Mouse (Mus musculus): ENCODE data around the gene Il16. TPM values are rescaled to one million over a fixed set of nuclear protein-coding genes. Genes with fewer than 3 reads are reported as not detected.

The Il16 gene
- polyA plus RNA-seq, 1 experiment from 2014 or later = 0.70 TPM

GRCm38 (mm10) chr7:83645476-83645875 is 100.0 kb downstream of the Il16 start:
- Histone ChIP-seq H3K36me3 (ENCODE audit: control insufficient read depth, insufficient read depth, low read length) (no peaks in the 10 kb centered on the region), H3K4me2 (ENCODE audit: low read length) (no peak overlapping the region), H3K27me3 (ENCODE audit: control insufficient read depth, insufficient read depth, low read length) (no peaks in the 10 kb centered on the region), H3K9ac (replicated peaks; ENCODE audit: low read length) (no peak overlapping the region), H3K27ac (replicated peaks; ENCODE audit: low read depth, low read length) (no peak overlapping the region), H3K4me3 (replicated peaks; ENCODE audit: low read depth, low read length) (no peak overlapping the region), H3K9me3 (ENCODE audit: control insufficient read depth, low read length) (no peaks in the 10 kb centered on the region), H3K4me1 (ENCODE audit: control insufficient read depth, insufficient read depth, low read length) (no peaks in the 10 kb centered on the region)
- DNase-seq = no peak
- ATAC-seq (ENCODE audit: low FRiP score, low TSS enrichment) = no peak
- 76% methylated on average over 5 of the region's 5 CpGs for WGBS

- ATAC-seq (ENCODE audit: low FRiP score, low TSS enrichment) = no peak
- Histone ChIP-seq H3K27me3 (ENCODE audit: control insufficient read depth, insufficient read depth, low read length) (no peaks in the 10 kb centered on the region), H3K9me3 (ENCODE audit: control insufficient read depth, low read length) (no peaks in the 10 kb centered on the region), H3K36me3 (ENCODE audit: control insufficient read depth, insufficient read depth, low read length) (no peaks in the 10 kb centered on the region), H3K4me1 (ENCODE audit: control insufficient read depth, insufficient read depth, low read length) (no peaks in the 10 kb centered on the region), H3K4me3 (replicated peaks; ENCODE audit: low read depth, low read length) (no peak overlapping the region), H3K27ac (replicated peaks; ENCODE audit: low read depth, low read length) (no peak overlapping the region), H3K4me2 (ENCODE audit: low read length) (no peak overlapping the region), H3K9ac (replicated peaks; ENCODE audit: low read length) (no peak overlapping the region)
- DNase-seq = no peak
- WGBS = 98% methylated on average over 2 of the region's 2 CpGs
These were observed 100.8 kb downstream of the Il16 start for GRCm38 (mm10) chr7:83644761-83645160.

- Histone ChIP-seq H3K4me3 (replicated peaks; ENCODE audit: low read depth, low read length) (no peak overlapping the region), H3K9me3 (ENCODE audit: control insufficient read depth, low read length) (no peaks in the 10 kb centered on the region), H3K36me3 (ENCODE audit: control insufficient read depth, insufficient read depth, low read length) (no peaks in the 10 kb centered on the region), H3K27me3 (ENCODE audit: control insufficient read depth, insufficient read depth, low read length) (no peaks in the 10 kb centered on the region), H3K4me1 (ENCODE audit: control insufficient read depth, insufficient read depth, low read length) (no peaks in the 10 kb centered on the region), H3K9ac (replicated peaks; ENCODE audit: low read length) (no peak overlapping the region), H3K27ac (replicated peaks; ENCODE audit: low read depth, low read length) (no peak overlapping the region), H3K4me2 (ENCODE audit: low read length) (no peak overlapping the region)
- DNase-seq (no peak), ATAC-seq (ENCODE audit: low FRiP score, low TSS enrichment) (no peak)
- 88% methylated on average over 6 of the region's 6 CpGs for WGBS
These were observed 101.9 kb downstream of the Il16 start for GRCm38 (mm10) chr7:83643581-83643980.

- no peak overlapping the region for H3K27ac ChIP-seq (replicated peaks; ENCODE audit: low read depth, low read length)
- no peaks in the 10 kb centered on the region for H3K4me1 ChIP-seq (ENCODE audit: control insufficient read depth, insufficient read depth, low read length)
- H3K4me2 ChIP-seq (ENCODE audit: low read length) = no peak overlapping the region
- DNase-seq (no peak), ATAC-seq (ENCODE audit: low FRiP score, low TSS enrichment) (no peak)
- H3K4me3 ChIP-seq (replicated peaks; ENCODE audit: low read depth, low read length) = no peak overlapping the region
- H3K36me3 ChIP-seq (ENCODE audit: control insufficient read depth, insufficient read depth, low read length) = no peaks in the 10 kb centered on the region
- no peak overlapping the region for H3K9ac ChIP-seq (replicated peaks; ENCODE audit: low read length)
- H3K9me3 ChIP-seq (ENCODE audit: control insufficient read depth, low read length) = no peaks in the 10 kb centered on the region
- 70% methylated on average over 2 of the region's 2 CpGs for WGBS
- H3K27me3 ChIP-seq (ENCODE audit: control insufficient read depth, insufficient read depth, low read length) = no peaks in the 10 kb centered on the region
These were observed 104.4 kb downstream of the Il16 start for GRCm38 (mm10) chr7:83641163-83641562.

- no peaks in the 10 kb centered on the region for H3K9me3 ChIP-seq (ENCODE audit: control insufficient read depth, low read length)
- H3K4me1 ChIP-seq (ENCODE audit: control insufficient read depth, insufficient read depth, low read length) = no peaks in the 10 kb centered on the region
- no peaks in the 10 kb centered on the region for H3K27me3 ChIP-seq (ENCODE audit: control insufficient read depth, insufficient read depth, low read length)
- ATAC-seq (ENCODE audit: low FRiP score, low TSS enrichment) (no peak), DNase-seq (no peak)
- 96% methylated on average over 5 of the region's 5 CpGs for WGBS
- H3K36me3 ChIP-seq (ENCODE audit: control insufficient read depth, insufficient read depth, low read length) = no peaks in the 10 kb centered on the region
- H3K4me2 ChIP-seq (ENCODE audit: low read length) = no peak overlapping the region
- no peak overlapping the region for H3K4me3 ChIP-seq (replicated peaks; ENCODE audit: low read depth, low read length)
- H3K9ac ChIP-seq (replicated peaks; ENCODE audit: low read length) = no peak overlapping the region
- H3K27ac ChIP-seq (replicated peaks; ENCODE audit: low read depth, low read length) = no peak overlapping the region
These were observed 104.9 kb downstream of the Il16 start for GRCm38 (mm10) chr7:83640581-83640980.

GRCm38 (mm10) chr7:83639084-83639483 is 106.4 kb downstream of the Il16 start:
- H3K9ac ChIP-seq (replicated peaks; ENCODE audit: low read length) = no peak overlapping the region
- no peaks in the 10 kb centered on the region for H3K9me3 ChIP-seq (ENCODE audit: control insufficient read depth, low read length)
- H3K27me3 ChIP-seq (ENCODE audit: control insufficient read depth, insufficient read depth, low read length) = no peaks in the 10 kb centered on the region
- H3K4me3 ChIP-seq (replicated peaks; ENCODE audit: low read depth, low read length) = no peak overlapping the region
- no peaks in the 10 kb centered on the region for H3K4me1 ChIP-seq (ENCODE audit: control insufficient read depth, insufficient read depth, low read length)
- ATAC-seq (ENCODE audit: low FRiP score, low TSS enrichment) (no peak), DNase-seq (no peak)
- no peak overlapping the region for H3K4me2 ChIP-seq (ENCODE audit: low read length)
- 87% methylated on average over 3 of the region's 3 CpGs for WGBS
- no peak overlapping the region for H3K27ac ChIP-seq (replicated peaks; ENCODE audit: low read depth, low read length)
- no peaks in the 10 kb centered on the region for H3K36me3 ChIP-seq (ENCODE audit: control insufficient read depth, insufficient read depth, low read length)

GRCm38 (mm10) chr7:83637781-83638583 is 107.5 kb downstream of the Il16 start:
- no peaks in the 10 kb centered on the region for H3K9me3 ChIP-seq (ENCODE audit: control insufficient read depth, low read length)
- DNase-seq (no peak), ATAC-seq (ENCODE audit: low FRiP score, low TSS enrichment) (no peak)
- peaks cover 4% of the 10 kb centered on the region for H3K4me1 ChIP-seq (ENCODE audit: control insufficient read depth, insufficient read depth, low read length)
- H3K27ac ChIP-seq (replicated peaks; ENCODE audit: low read depth, low read length) = no peak overlapping the region
- H3K27me3 ChIP-seq (ENCODE audit: control insufficient read depth, insufficient read depth, low read length) = no peaks in the 10 kb centered on the region
- H3K4me2 ChIP-seq (ENCODE audit: low read length) = no peak overlapping the region
- H3K4me3 ChIP-seq (replicated peaks; ENCODE audit: low read depth, low read length) = no peak overlapping the region
- no peak overlapping the region for H3K9ac ChIP-seq (replicated peaks; ENCODE audit: low read length)
- H3K36me3 ChIP-seq (ENCODE audit: control insufficient read depth, insufficient read depth, low read length) = no peaks in the 10 kb centered on the region
- 93% methylated on average over 8 of the region's 8 CpGs for WGBS

- H3K27ac ChIP-seq (replicated peaks; ENCODE audit: low read depth, low read length) = no peak overlapping the region
- H3K4me1 ChIP-seq (ENCODE audit: control insufficient read depth, insufficient read depth, low read length) = peaks cover 16% of the 10 kb centered on the region
- ATAC-seq (ENCODE audit: low FRiP score, low TSS enrichment) = no peak
- H3K36me3 ChIP-seq (ENCODE audit: control insufficient read depth, insufficient read depth, low read length) = no peaks in the 10 kb centered on the region
- no peak overlapping the region for H3K9ac ChIP-seq (replicated peaks; ENCODE audit: low read length)
- no peaks in the 10 kb centered on the region for H3K27me3 ChIP-seq (ENCODE audit: control insufficient read depth, insufficient read depth, low read length)
- no peak overlapping the region for H3K4me2 ChIP-seq (ENCODE audit: low read length)
- WGBS = 87% methylated on average over 8 of the region's 8 CpGs
- H3K9me3 ChIP-seq (ENCODE audit: control insufficient read depth, low read length) = no peaks in the 10 kb centered on the region
- no peak overlapping the region for H3K4me3 ChIP-seq (replicated peaks; ENCODE audit: low read depth, low read length)
- no peak for DNase-seq
These were observed 109.1 kb downstream of the Il16 start for GRCm38 (mm10) chr7:83636425-83636824.

- peak; percentile 73 for DNase-seq
- Histone ChIP-seq H3K4me3 (replicated peaks; ENCODE audit: low read depth, low read length) (no peak overlapping the region), H3K4me2 (ENCODE audit: low read length) (no peak overlapping the region), H3K27me3 (ENCODE audit: control insufficient read depth, insufficient read depth, low read length) (no peaks in the 10 kb centered on the region), H3K9me3 (ENCODE audit: control insufficient read depth, low read length) (no peaks in the 10 kb centered on the region), H3K9ac (replicated peaks; ENCODE audit: low read length) (no peak overlapping the region), H3K27ac (replicated peaks; ENCODE audit: low read depth, low read length) (no peak overlapping the region), H3K36me3 (ENCODE audit: control insufficient read depth, insufficient read depth, low read length) (no peaks in the 10 kb centered on the region), H3K4me1 (ENCODE audit: control insufficient read depth, insufficient read depth, low read length) (peaks cover 23% of the 10 kb centered on the region)
- no peak for ATAC-seq (ENCODE audit: low FRiP score, low TSS enrichment)
- WGBS = 82% methylated on average over 2 of the region's 2 CpGs
These were observed 109.8 kb downstream of the Il16 start for GRCm38 (mm10) chr7:83635726-83636125.

All from midbrain, embryonic 14.5 days (tissue).